Mouse (Mus musculus) testis, adult 2 months (tissue): Measurements from ENCODE around the gene Ogdh. TPM values are rescaled to one million over a fixed set of nuclear protein-coding genes. Genes with fewer than 3 reads are reported as not detected.

Experiments
- H3K27ac ChIP-seq: fragments of 200-500 bp; 2 replicates; pipeline ENCODE4 v1.5.1; 2012; ENCODE audit warnings: low read depth, low read length; ENCODE audit not compliant: control insufficient read depth, insufficient read depth
- H3K27me3 ChIP-seq: fragments of 200-500 bp; 2 replicates; pipeline ENCODE4 v1.6.1; 2012; ENCODE audit warnings: mild to moderate bottlenecking, low read length, moderate library complexity; ENCODE audit not compliant: control insufficient read depth, insufficient read depth
- H3K36me3 ChIP-seq: fragments of 200-500 bp; 2 replicates; pipeline ENCODE4 v1.6.1; 2012; ENCODE audit warnings: mild to moderate bottlenecking, low read length; ENCODE audit not compliant: control insufficient read depth, insufficient read depth
- H3K4me1 ChIP-seq: fragments of 200-500 bp; 2 replicates; pipeline ENCODE4 v1.6.1; 2012; ENCODE audit warnings: low read length; ENCODE audit not compliant: control insufficient read depth, insufficient read depth
- H3K4me3 ChIP-seq: fragments of 200-500 bp; 2 replicates; pipeline ENCODE4 v1.5.1; 2012; ENCODE audit warnings: low read depth, mild to moderate bottlenecking, low read length, moderate library complexity, mixed read lengths; ENCODE audit not compliant: control insufficient read depth
- CTCF ChIP-seq: fragments of 200-500 bp; IDR thresholded peaks from 2 replicates; pipeline ENCODE4 v1.5.1; 2012; ENCODE audit warnings: low read depth, mild to moderate bottlenecking, inconsistent platforms, low read length, moderate library complexity; ENCODE audit not compliant: control insufficient read depth, insufficient read depth, insufficient replicate concordance
- POLR2A ChIP-seq: fragments of 200-500 bp; IDR thresholded peaks from 2 replicates; pipeline ENCODE4 v1.6.1; 2012; ENCODE audit warnings: low read depth, mild to moderate bottlenecking, inconsistent platforms, low read length, moderate library complexity; ENCODE audit not compliant: control insufficient read depth
- polyA plus RNA-seq: library from polyadenylated mRNA; depleted of rRNA; stranded (reverse); fragments of >200 nt; gene quantifications from 2 replicates; pipeline ENCODE4 v1.2.3, GENCODE M21; 2012

Gene Ogdh
- polyA plus RNA-seq, 1 experiment, result 87.1 TPM

DNA sequence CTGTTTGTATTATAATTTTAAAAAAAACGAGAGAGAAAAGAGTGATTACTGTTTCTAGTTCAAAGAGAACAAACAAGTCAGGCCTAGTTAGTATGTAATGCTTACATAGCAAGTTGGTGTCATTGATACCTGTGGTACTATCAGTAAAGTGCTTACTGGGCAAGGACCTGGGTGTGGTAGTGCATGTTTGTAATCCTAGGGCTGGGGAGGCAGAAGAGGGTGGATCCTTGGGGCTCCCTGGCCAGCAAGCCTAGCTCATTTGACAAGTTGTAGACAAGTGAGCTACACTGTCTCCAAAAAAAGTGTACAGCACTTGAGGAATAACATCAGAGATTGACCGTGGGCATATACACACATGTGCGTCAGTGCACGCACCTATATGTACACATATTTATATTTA, 3.2 kb downstream of the Ogdh start:
- Histone ChIP-seq H3K4me3 (no peak overlapping the region), H3K4me1 (no peaks in the 10 kb centered on the region; the same call in none of the 2 replicates), H3K27me3 (no peaks in the 10 kb centered on the region), H3K36me3 (no peaks in the 10 kb centered on the region), H3K27ac (no peak overlapping the region)
- TF ChIP-seq POLR2A (no peak), CTCF (no peak)

GRCm38 (mm10) chr11:6296077-6296476, 4.6 kb downstream of the Ogdh start:
- TF ChIP-seq POLR2A (no peak), CTCF (no peak)
- no peak overlapping the region for H3K27ac ChIP-seq
- H3K4me3 ChIP-seq, result no peak overlapping the region
- H3K27me3 ChIP-seq, result no peaks in the 10 kb centered on the region
- no peaks in the 10 kb centered on the region; the same call in none of the 2 replicates for H3K4me1 ChIP-seq
- H3K36me3 ChIP-seq, result no peaks in the 10 kb centered on the region

- no peak overlapping the region for H3K27ac ChIP-seq
- no peaks in the 10 kb centered on the region for H3K4me1 ChIP-seq
- no peaks in the 10 kb centered on the region for H3K27me3 ChIP-seq
- no peak for TF ChIP-seq POLR2A
- no peak for TF ChIP-seq CTCF
- H3K36me3 ChIP-seq, result no peaks in the 10 kb centered on the region
- H3K4me3 ChIP-seq, result no peak overlapping the region
Observed at GRCm38 (mm10) chr11:6299435-6299834, 8.0 kb downstream of the Ogdh start.

GRCm38 (mm10) chr11:6302793-6303192, 11.4 kb downstream of the Ogdh start:
- Histone ChIP-seq H3K36me3 (no peaks in the 10 kb centered on the region), H3K4me1 (no peaks in the 10 kb centered on the region), H3K27me3 (no peaks in the 10 kb centered on the region), H3K27ac (no peak overlapping the region), H3K4me3 (no peak overlapping the region)
- TF ChIP-seq POLR2A (no peak), CTCF (no peak)

DNA sequence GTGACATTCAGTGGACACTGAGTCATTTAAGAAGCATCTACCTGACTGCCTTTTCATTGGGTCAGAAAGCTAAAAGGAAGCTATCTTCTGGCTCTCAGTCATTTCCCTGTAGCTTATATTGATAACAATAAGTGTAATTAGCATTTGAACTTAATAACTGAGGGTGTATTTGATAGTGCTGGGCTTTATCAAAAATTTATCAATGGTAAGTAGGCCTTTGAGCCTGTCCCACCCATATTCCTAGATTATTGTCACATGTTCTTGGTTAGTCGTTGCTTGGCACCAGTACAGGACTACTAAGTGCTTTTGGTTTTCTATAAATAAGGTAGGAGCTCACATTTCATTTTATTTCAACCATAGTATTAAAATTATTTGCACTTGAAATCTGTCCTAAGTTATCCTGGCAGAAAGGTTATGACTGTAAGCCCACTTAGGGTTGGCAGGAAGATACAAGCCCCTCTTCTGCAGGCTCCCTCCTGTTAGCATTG, 14.6 kb downstream of the Ogdh start:
- Histone ChIP-seq H3K27me3 (no peaks in the 10 kb centered on the region), H3K4me1 (no peaks in the 10 kb centered on the region), H3K36me3 (no peaks in the 10 kb centered on the region), H3K27ac (no peak overlapping the region), H3K4me3 (no peak overlapping the region)
- TF ChIP-seq CTCF (no peak), POLR2A (no peak)

- H3K4me3 ChIP-seq, result no peak overlapping the region
- TF ChIP-seq CTCF (no peak), POLR2A (no peak)
- no peak overlapping the region for H3K27ac ChIP-seq
- no peaks in the 10 kb centered on the region for H3K36me3 ChIP-seq
- no peaks in the 10 kb centered on the region for H3K4me1 ChIP-seq
- no peaks in the 10 kb centered on the region for H3K27me3 ChIP-seq
Observed at GRCm38 (mm10) chr11:6308181-6308580, 16.7 kb downstream of the Ogdh start.

GRCm38 (mm10) chr11:6313874-6314406, 22.5 kb downstream of the Ogdh start:
- Histone ChIP-seq H3K27ac (no peak overlapping the region), H3K36me3 (peaks cover 2% of the 10 kb centered on the region; the same call in 1 of the 2 replicates), H3K27me3 (no peaks in the 10 kb centered on the region), H3K4me3 (no peak overlapping the region), H3K4me1 (no peaks in the 10 kb centered on the region)
- TF ChIP-seq POLR2A (no peak), CTCF (no peak)
